Mouse (Mus musculus): Measurements from ENCODE around the gene Olfr681. TPM values are rescaled to one million over a fixed set of nuclear protein-coding genes. Genes with fewer than 3 reads are reported as not detected.
"Not testable (repeated sequence)": the region's sequence is repeated elsewhere in the genome, so short reads cannot be mapped to it uniquely, and the experiment has no call there.

The Olfr681 gene
- polyA plus RNA-seq (2015; fragmentation: Nextera tagmentation; extraction: Ambion mirVana), result not detected in 2 replicates

DNA sequence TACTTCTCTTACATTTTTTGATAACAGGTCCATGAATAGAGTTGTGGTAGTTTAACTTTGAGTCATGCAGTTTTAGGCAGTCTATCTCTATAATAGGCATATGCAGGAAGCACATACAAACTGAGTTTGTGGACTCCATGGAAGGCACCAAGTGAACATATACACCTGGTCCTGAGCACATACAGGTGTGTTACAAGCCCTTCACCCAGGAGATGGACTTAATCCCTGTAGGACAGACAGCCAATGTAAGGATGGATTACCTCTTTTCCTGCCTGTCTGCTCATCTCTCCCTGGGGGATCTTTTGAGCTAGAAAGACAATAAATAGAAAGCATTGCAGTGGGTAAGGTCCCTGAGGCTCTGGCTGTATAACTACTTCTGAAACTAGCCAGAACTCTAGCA lies at the start of gene Olfr681:
TSS of gene Olfr681 (plus strand) at position 301 of the 400 bp plus-strand sequence.
- Histone ChIP-seq H3K4me3 (replicated peaks) (no peak within 1 kb of the TSS), H3K9me3 (replicated peaks) (no peaks in the 10 kb centered on the region), H3K36me3 (no peaks in the 10 kb centered on the region), H3K4me2 (no peak within 1 kb of the TSS), H3K27ac (no peak within 1 kb of the TSS), H3K9ac (no peak within 1 kb of the TSS), H3K27me3 (no peaks in the 10 kb centered on the region), H3K4me1 (no peaks in the 10 kb centered on the region)
- ATAC-seq (replicated peaks; ENCODE audit: low FRiP score), result no peak

DNA sequence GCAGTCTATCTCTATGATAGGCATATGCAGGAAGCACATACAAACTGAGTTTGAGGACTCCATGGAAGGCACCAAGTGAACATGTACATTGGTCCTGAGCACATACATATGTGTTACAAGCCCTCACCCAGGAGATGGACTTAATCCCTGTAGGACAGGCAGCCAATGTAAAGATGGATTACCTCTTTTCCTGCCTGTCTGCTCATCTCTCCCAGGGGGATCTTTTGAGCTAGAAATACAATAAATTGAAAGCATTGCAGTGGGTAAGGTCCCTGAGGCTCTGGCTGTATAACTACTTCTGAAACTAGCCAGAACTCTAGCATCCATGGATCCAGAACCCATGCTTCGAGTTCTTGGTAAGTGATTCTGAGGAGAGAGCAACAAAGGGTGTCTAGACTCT lies 35.7 kb upstream of the Olfr681 start, which contains the start of gene Olfr679:
TSS of gene Olfr679 (plus strand) at position 301 of the 400 bp plus-strand sequence.
- Histone ChIP-seq H3K27me3 (no peaks in the 10 kb centered on the region), H3K9me3 (replicated peaks) (no peaks in the 10 kb centered on the region), H3K27ac (no peak within 1 kb of the TSS), H3K9ac (no peak within 1 kb of the TSS), H3K36me3 (no peaks in the 10 kb centered on the region), H3K4me3 (replicated peaks) (no peak within 1 kb of the TSS), H3K4me2 (no peak within 1 kb of the TSS), H3K4me1 (no peaks in the 10 kb centered on the region)
- 58% methylated on average over 1 of the region's 1 CpGs for WGBS
- ATAC-seq (replicated peaks; ENCODE audit: low FRiP score), result no peak

DNA sequence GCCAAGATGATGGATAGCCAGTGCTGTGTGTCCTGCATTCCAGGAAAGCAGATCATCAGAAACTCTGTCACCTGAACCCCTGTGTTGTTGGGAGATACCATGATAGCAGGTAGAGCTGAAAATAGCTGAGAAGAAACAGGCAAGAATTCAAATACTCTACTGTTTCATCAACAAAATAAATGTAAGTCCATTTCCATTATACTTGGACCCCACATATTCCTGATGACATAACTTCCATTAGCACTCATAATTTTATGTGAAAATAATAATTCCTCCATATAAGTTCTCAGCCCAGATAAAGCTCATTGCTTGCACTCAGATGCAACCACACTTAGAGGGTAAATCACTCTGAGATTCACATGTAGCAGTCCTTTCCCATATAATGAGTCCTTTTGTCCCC lies 23.9 kb upstream of the Olfr681 start, which contains the start of gene Olfr680-ps1:
TSS of gene Olfr680-ps1 (minus strand) at position 101 of the 400 bp plus-strand sequence.
- H3K27ac ChIP-seq; H3K4me2 ChIP-seq; H3K4me1 ChIP-seq; H3K9ac ChIP-seq; H3K27me3 ChIP-seq; H3K9me3 ChIP-seq (replicated peaks); H3K4me3 ChIP-seq (replicated peaks); ATAC-seq (replicated peaks; ENCODE audit: low FRiP score); H3K36me3 ChIP-seq: not testable (repeated sequence)

GRCm38 (mm10) chr7:105141275-105141674 lies 24.6 kb downstream of the Olfr681 start:
- 80% methylated on average over 2 of the region's 2 CpGs for WGBS
- Histone ChIP-seq H3K4me1 (no peaks in the 10 kb centered on the region), H3K4me3 (replicated peaks) (no peak overlapping the region), H3K27me3 (no peaks in the 10 kb centered on the region), H3K9ac (no peak overlapping the region), H3K27ac (no peak overlapping the region), H3K36me3 (no peaks in the 10 kb centered on the region), H3K4me2 (no peak overlapping the region), H3K9me3 (replicated peaks) (no peaks in the 10 kb centered on the region)
- ATAC-seq (replicated peaks; ENCODE audit: low FRiP score), result no peak

DNA sequence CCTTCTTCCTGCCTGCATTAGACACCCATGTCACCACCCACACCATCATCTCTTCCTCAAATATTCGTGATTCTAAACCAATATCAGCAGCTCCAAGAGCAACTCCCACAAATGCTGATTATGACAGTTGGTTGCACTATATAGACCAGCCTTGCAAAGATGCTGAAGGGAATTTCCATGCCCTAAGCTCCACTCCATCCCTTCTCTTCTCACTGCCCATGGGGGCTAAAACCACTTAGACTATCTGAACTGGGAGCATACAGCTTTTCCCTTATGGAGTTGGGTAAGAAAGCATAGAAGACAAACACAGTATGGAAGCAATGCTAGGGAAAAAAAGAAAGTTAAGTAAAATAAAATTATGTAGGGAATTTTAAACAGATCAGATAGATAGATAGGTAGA lies 30.3 kb downstream of the Olfr681 start, which contains the start of gene Olfr683:
TSS of gene Olfr683 (minus strand) at position 101 of the 400 bp plus-strand sequence.
- Histone ChIP-seq H3K4me2 (no peak within 1 kb of the TSS), H3K4me3 (replicated peaks) (no peak within 1 kb of the TSS), H3K36me3 (no peaks in the 10 kb centered on the region), H3K9ac (no peak within 1 kb of the TSS), H3K9me3 (replicated peaks) (no peaks in the 10 kb centered on the region), H3K4me1 (no peaks in the 10 kb centered on the region), H3K27ac (no peak within 1 kb of the TSS), H3K27me3 (no peaks in the 10 kb centered on the region)
- WGBS, result 69% methylated on average over 1 of the region's 1 CpGs
- ATAC-seq (replicated peaks; ENCODE audit: low FRiP score), result no peak

DNA sequence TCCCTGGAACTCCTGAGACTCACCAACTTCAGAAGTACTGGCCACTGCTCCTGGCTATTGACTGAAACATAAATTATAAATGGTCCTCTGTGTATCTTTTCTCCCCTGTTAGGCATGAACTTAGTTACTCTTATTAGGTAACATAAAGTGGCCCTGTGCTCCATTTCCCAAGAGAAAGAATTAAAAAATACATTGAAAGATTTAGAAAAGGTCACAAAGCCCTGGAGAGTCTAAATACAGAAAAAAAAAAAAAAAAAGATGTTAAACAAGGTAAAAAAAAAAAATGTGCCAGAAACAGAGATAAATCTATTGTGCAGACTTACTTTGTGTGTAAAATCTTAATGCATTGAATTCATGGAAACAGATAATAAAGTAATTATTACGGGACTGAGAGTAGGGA lies 46.9 kb downstream of the Olfr681 start, which contains the start of gene Olfr684:
TSS of gene Olfr684 (minus strand) at position 101 of the 400 bp plus-strand sequence.
- 45% methylated on average over 1 of the region's 1 CpGs for WGBS
- Histone ChIP-seq H3K27me3 (no peaks in the 10 kb centered on the region), H3K36me3 (no peaks in the 10 kb centered on the region), H3K9ac (no peak within 1 kb of the TSS), H3K9me3 (replicated peaks) (no peaks in the 10 kb centered on the region), H3K4me1 (no peaks in the 10 kb centered on the region), H3K4me2 (no peak within 1 kb of the TSS), H3K27ac (no peak within 1 kb of the TSS), H3K4me3 (replicated peaks) (no peak within 1 kb of the TSS)
- no peak for ATAC-seq (replicated peaks; ENCODE audit: low FRiP score)

- H3K27ac ChIP-seq, result no peak overlapping the region
- no peak overlapping the region for H3K4me2 ChIP-seq
- no peak for ATAC-seq (replicated peaks; ENCODE audit: low FRiP score)
- WGBS, result 53% methylated on average over 4 of the region's 4 CpGs
- no peaks in the 10 kb centered on the region for H3K9me3 ChIP-seq (replicated peaks)
- H3K9ac ChIP-seq, result no peak overlapping the region
- H3K4me3 ChIP-seq (replicated peaks), result no peak overlapping the region
- H3K27me3 ChIP-seq, result no peaks in the 10 kb centered on the region
- H3K4me1 ChIP-seq, result no peaks in the 10 kb centered on the region
- H3K36me3 ChIP-seq, result no peaks in the 10 kb centered on the region
Observed at GRCm38 (mm10) chr7:105170773-105171172, 54.1 kb downstream of the Olfr681 start.

Other genes starting within 250 kb of the Olfr681 start
- not detected in 2 replicates for gene Olfr665, start 238.8 kb upstream of the Olfr681 start, polyA plus RNA-seq (2015; fragmentation: Nextera tagmentation; extraction: Ambion mirVana)
- gene Olfr666, start 220.9 kb upstream of the Olfr681 start, polyA plus RNA-seq (2015; fragmentation: Nextera tagmentation; extraction: Ambion mirVana), result not detected in 2 replicates
- gene Olfr667, start 195.4 kb upstream of the Olfr681 start, polyA plus RNA-seq (2015; fragmentation: Nextera tagmentation; extraction: Ambion mirVana), result not detected in 2 replicates
- not detected in 2 replicates for gene Olfr668, start 188.8 kb upstream of the Olfr681 start, polyA plus RNA-seq (2015; fragmentation: Nextera tagmentation; extraction: Ambion mirVana)
- gene Olfr669, start 182.6 kb upstream of the Olfr681 start, polyA plus RNA-seq (2015; fragmentation: Nextera tagmentation; extraction: Ambion mirVana), result not detected in 2 replicates
- not detected in 2 replicates for gene Olfr670, start 154.2 kb upstream of the Olfr681 start, polyA plus RNA-seq (2015; fragmentation: Nextera tagmentation; extraction: Ambion mirVana)
- not detected in 2 replicates for gene Olfr671, start 137.7 kb upstream of the Olfr681 start, polyA plus RNA-seq (2015; fragmentation: Nextera tagmentation; extraction: Ambion mirVana)
- not detected in 2 replicates for gene Olfr672, start 114.8 kb upstream of the Olfr681 start, polyA plus RNA-seq (2015; fragmentation: Nextera tagmentation; extraction: Ambion mirVana)
- gene Olfr675, start 88.4 kb upstream of the Olfr681 start, polyA plus RNA-seq (2015; fragmentation: Nextera tagmentation; extraction: Ambion mirVana), result not detected in 2 replicates
- not detected in 2 replicates for gene Olfr676, start 84.1 kb upstream of the Olfr681 start, polyA plus RNA-seq (2015; fragmentation: Nextera tagmentation; extraction: Ambion mirVana)
- gene Olfr677, start 65.5 kb upstream of the Olfr681 start, polyA plus RNA-seq (2015; fragmentation: Nextera tagmentation; extraction: Ambion mirVana), result not detected in 2 replicates
- gene Olfr678, start 52.4 kb upstream of the Olfr681 start, polyA plus RNA-seq (2015; fragmentation: Nextera tagmentation; extraction: Ambion mirVana), result not detected in 2 replicates
- not detected in 2 replicates for gene Olfr679, start 35.6 kb upstream of the Olfr681 start, polyA plus RNA-seq (2015; fragmentation: Nextera tagmentation; extraction: Ambion mirVana)
- gene Olfr680-ps1, start 24.0 kb upstream of the Olfr681 start, polyA plus RNA-seq (2015; fragmentation: Nextera tagmentation; extraction: Ambion mirVana), result not detected in 2 replicates
- not detected in 2 replicates for gene Olfr683, start 30.2 kb downstream of the Olfr681 start, polyA plus RNA-seq (2015; fragmentation: Nextera tagmentation; extraction: Ambion mirVana)
- gene Olfr684, start 46.8 kb downstream of the Olfr681 start, polyA plus RNA-seq (2015; fragmentation: Nextera tagmentation; extraction: Ambion mirVana), result not detected in 2 replicates
- gene Olfr685, start 69.2 kb downstream of the Olfr681 start, polyA plus RNA-seq (2015; fragmentation: Nextera tagmentation; extraction: Ambion mirVana), result not detected in 2 replicates
- gene Olfr686, start 90.6 kb downstream of the Olfr681 start, polyA plus RNA-seq (2015; fragmentation: Nextera tagmentation; extraction: Ambion mirVana), result not detected in 2 replicates
- not detected in 2 replicates for gene Olfr688, start 171.3 kb downstream of the Olfr681 start, polyA plus RNA-seq (2015; fragmentation: Nextera tagmentation; extraction: Ambion mirVana)
- not detected in 2 replicates for gene Olfr689, start 194.3 kb downstream of the Olfr681 start, polyA plus RNA-seq (2015; fragmentation: Nextera tagmentation; extraction: Ambion mirVana)
- not detected in 2 replicates for gene Olfr690, start 217.3 kb downstream of the Olfr681 start, polyA plus RNA-seq (2015; fragmentation: Nextera tagmentation; extraction: Ambion mirVana)
- gene Olfr691, start 225.4 kb downstream of the Olfr681 start, polyA plus RNA-seq (2015; fragmentation: Nextera tagmentation; extraction: Ambion mirVana), result not detected in 2 replicates